Mouse (Mus musculus) neural tube, embryonic 14.5 days (tissue): ENCODE data around the gene Hnrnpl. TPM values are rescaled to one million over a fixed set of nuclear protein-coding genes. Genes with fewer than 3 reads are reported as not detected.
A peak's percentile ranks its signal among the peaks of the same experiment; 100 is the strongest.

Source experiments
- ATAC-seq: fragments of 200-750 bp; cut with Nextera tagmentation; 2 replicates; pipeline ENCODE4 v1.8.0; 2017; ENCODE audit warnings: low read depth, mild to moderate bottlenecking, moderate TSS enrichment, moderate library complexity
- H3K27ac ChIP-seq: fragments of 300-500 bp; sonication (generic); 2 replicates; pipeline ENCODE4 v1.5.1; 2014; ENCODE audit warnings: low read depth, mild to moderate bottlenecking, control low read depth, low read length, moderate library complexity, mixed read lengths
- H3K27me3 ChIP-seq: fragments of 300-500 bp; sonication (generic); 2 replicates; pipeline ENCODE4 v1.6.1; 2014; ENCODE audit warnings: low read length; ENCODE audit not compliant: control insufficient read depth, insufficient read depth
- H3K36me3 ChIP-seq: fragments of 300-500 bp; sonication (generic); 2 replicates; pipeline ENCODE4 v1.6.1; 2014; ENCODE audit warnings: low read length, mixed read lengths; ENCODE audit not compliant: control insufficient read depth, insufficient read depth
- H3K4me1 ChIP-seq: fragments of 300-500 bp; sonication (generic); 2 replicates; pipeline ENCODE4 v1.6.1; 2014; ENCODE audit warnings: low read length; ENCODE audit not compliant: control insufficient read depth, insufficient read depth
- H3K4me2 ChIP-seq: fragments of 300-500 bp; sonication (generic); 2 replicates; pipeline ENCODE4 v1.6.1; 2014; ENCODE audit warnings: mild to moderate bottlenecking, low read depth, low read length, control low read depth
- H3K4me3 ChIP-seq: fragments of 300-500 bp; sonication (generic); 2 replicates; pipeline ENCODE4 v1.5.1; 2014; ENCODE audit warnings: low read depth, low read length, control low read depth, mixed read lengths
- H3K9ac ChIP-seq: fragments of 300-500 bp; sonication (generic); replicated peaks from 2 replicates; pipeline ENCODE4 v1.6.1; 2014; ENCODE audit warnings: low read depth, mild to moderate bottlenecking, control low read depth, low read length, mixed read lengths
- H3K9me3 ChIP-seq: fragments of 300-500 bp; sonication (generic); 2 replicates; pipeline ENCODE4 v1.6.1; 2016; ENCODE audit warnings: low read length; ENCODE audit not compliant: control insufficient read depth
- WGBS: fragments of 180-500 bp; shearing (Covaris S2); extraction: QIAGEN DNeasy Blood & Tissue Kit; methylation state at CpG from one replicate; pipeline ENCODE4 v1.1.7; 2014; 5-methylcytosine and 5-hydroxymethylcytosine counted together
- polyA plus RNA-seq: library from polyadenylated mRNA; unstranded; fragments of >200 nt; fragmentation: Nextera tagmentation; extraction: Ambion mirVana; gene quantifications from 2 replicates; pipeline ENCODE4 v1.2.1, GENCODE M21; 2014

Gene Hnrnpl
- polyA plus RNA-seq, 1 experiment from 2014 or later, result 160 TPM

DNA sequence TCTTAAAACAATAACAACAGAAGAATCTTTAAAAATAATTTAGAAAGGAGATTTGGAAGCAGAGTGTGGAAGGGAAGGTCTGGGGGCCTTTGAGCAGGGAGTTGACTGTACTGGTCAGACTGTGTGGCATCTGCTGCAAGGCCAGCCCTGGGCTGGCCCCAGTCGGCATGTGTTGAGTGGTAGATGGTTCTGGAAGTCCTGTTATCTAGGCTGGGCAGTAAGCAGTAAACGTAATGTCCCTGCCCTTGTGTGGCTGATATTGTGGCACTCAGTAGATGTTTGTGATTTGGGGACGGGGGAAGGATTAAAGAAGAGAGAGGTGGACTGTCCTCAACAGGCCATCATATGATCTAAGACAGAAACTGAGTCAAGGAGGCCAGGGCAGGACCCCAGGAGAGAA, 38.0 kb upstream of the Hnrnpl start:
- Histone ChIP-seq H3K4me3 (no peak overlapping the region), H3K4me1 (peaks cover 13% of the 10 kb centered on the region), H3K4me2 (no peak overlapping the region), H3K27me3 (no peaks in the 10 kb centered on the region), H3K36me3 (peaks cover 4% of the 10 kb centered on the region), H3K27ac (no peak overlapping the region), H3K9me3 (no peaks in the 10 kb centered on the region), H3K9ac (no peak overlapping the region)
- no peak for ATAC-seq
- WGBS, result 96% methylated on average over 3 of the region's 3 CpGs

DNA sequence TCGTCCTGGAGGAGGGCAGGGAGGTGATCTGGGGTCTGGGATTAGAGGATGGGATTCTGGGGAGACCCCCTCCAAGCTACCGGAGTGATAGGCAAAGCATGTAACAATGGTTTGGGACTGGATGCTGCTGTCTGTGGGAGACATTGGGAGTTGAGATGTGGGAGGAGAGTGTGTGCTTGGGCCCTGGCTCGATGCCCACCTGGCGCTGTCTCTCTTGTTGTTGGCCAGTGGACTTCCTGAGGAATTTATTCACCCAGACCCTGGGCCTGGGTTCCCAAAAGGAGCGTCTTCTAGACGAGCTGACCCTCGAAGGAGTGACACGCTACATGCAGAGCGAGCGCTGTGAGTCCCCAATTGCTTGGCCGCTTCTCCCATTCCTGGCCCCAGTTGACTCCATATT, 36.5 kb upstream of the Hnrnpl start:
- H3K27ac ChIP-seq, result no peak overlapping the region
- no peak for ATAC-seq
- 94% methylated on average over 11 of the region's 11 CpGs for WGBS
- no peaks in the 10 kb centered on the region for H3K27me3 ChIP-seq
- no peak overlapping the region for H3K4me2 ChIP-seq
- H3K36me3 ChIP-seq, result peaks cover 4% of the 10 kb centered on the region
- no peak overlapping the region for H3K9ac ChIP-seq
- H3K4me1 ChIP-seq, result peaks cover 9% of the 10 kb centered on the region
- H3K4me3 ChIP-seq, result no peak overlapping the region
- H3K9me3 ChIP-seq, result no peaks in the 10 kb centered on the region

DNA sequence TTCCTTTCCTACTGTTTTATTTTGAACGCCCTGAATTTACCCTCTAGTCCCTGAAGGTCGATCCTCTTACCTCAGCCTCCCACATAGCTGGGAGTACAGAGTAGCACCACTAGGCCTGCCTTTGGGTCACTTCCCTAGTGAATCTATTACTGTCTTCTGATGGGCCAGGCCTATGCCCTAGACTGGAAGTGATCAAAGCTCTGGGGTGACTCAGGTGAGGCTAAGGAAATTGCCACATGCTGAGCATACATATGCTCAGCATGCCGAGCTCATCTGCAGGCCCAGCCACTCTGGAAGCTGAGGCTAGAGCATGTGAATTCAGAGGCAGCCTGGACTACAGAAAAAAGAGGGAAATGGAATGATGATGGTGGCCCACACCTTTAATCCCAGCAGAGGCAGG, 35.2 kb upstream of the Hnrnpl start:
- Histone ChIP-seq H3K27ac (no peak overlapping the region), H3K27me3 (no peaks in the 10 kb centered on the region), H3K36me3 (peaks cover 4% of the 10 kb centered on the region), H3K9me3 (no peaks in the 10 kb centered on the region), H3K4me1 (no peaks in the 10 kb centered on the region), H3K9ac (no peak overlapping the region), H3K4me2 (no peak overlapping the region), H3K4me3 (no peak overlapping the region)
- WGBS, result 79% methylated on average over 3 of the region's 3 CpGs
- no peak for ATAC-seq

DNA sequence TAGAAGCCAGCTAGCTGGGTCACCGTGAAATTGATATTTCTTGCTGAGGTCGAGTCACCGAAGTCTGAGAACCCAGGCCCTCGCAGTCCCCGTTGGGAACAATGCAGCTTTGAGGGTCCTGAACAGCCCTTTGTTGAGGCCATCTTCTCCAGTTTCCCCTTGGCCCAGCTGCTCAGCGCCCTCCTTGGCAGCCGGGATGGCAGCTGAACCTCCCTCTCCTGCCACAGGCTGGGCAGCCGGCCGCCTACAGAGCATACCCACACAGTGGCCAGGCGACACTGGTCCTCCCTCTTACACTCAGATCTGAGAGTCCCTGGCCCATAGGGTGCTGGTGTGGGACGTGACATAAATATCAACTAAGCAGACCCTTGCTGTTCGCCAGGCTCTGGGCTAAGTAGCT, 34.2 kb upstream of the Hnrnpl start:
- Histone ChIP-seq H3K4me2 (no peak overlapping the region), H3K9me3 (no peaks in the 10 kb centered on the region), H3K9ac (no peak overlapping the region), H3K36me3 (peaks cover 4% of the 10 kb centered on the region), H3K4me1 (no peaks in the 10 kb centered on the region), H3K4me3 (no peak overlapping the region), H3K27ac (peak overlapping the region; percentile 34), H3K27me3 (no peaks in the 10 kb centered on the region)
- ATAC-seq, result 0 out of 2 replicates have a peak, but pooled peaks have one; percentile 28
- 40% methylated on average over 12 of the region's 12 CpGs for WGBS

DNA sequence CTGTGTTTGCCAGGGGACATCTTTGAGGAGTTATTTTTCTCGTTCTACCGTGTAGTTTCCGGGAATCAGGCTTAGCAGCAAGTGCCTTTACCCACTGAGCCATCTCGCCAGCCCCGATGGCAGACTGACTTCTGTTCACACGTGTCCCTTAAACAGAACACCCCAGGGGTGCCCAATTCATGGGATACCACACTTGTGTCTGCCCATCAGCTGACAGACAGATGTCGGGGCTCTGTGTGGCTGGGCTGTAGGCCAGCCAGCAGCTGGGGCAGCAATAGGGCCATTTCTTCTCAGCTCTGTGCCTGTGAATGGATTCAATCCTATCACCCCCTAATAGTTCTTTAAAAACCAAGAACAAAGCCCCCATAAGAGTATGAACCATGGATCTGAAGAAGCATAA, 33.2 kb upstream of the Hnrnpl start:
- Histone ChIP-seq H3K4me3 (no peak overlapping the region), H3K36me3 (peaks cover 4% of the 10 kb centered on the region), H3K4me1 (no peaks in the 10 kb centered on the region), H3K27ac (no peak overlapping the region), H3K4me2 (no peak overlapping the region), H3K27me3 (no peaks in the 10 kb centered on the region), H3K9ac (no peak overlapping the region), H3K9me3 (no peaks in the 10 kb centered on the region)
- 79% methylated on average over 7 of the region's 7 CpGs for WGBS
- ATAC-seq, result peak; percentile 47; the same call in 1 of the 2 replicates

DNA sequence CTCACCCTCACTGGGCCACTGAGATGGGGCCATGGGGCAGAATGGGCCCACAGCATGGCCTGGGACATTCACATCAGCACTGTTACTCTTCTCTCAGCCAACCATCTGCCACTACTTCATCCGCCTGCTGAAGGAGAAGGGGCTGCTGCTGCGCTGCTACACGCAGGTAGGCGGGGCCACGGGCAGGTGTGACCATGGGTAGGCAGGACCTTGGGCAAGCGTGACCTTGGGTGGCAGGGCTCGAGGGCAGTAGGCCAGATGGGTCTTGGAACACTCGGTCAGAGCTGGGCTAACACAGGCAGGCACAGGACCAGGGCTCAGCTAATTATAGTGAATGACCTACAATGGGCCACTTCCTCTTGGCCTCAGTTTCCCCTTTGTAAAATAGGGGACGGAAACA, 29.5 kb upstream of the Hnrnpl start:
- WGBS, result 87% methylated on average over 9 of the region's 9 CpGs
- Histone ChIP-seq H3K9me3 (no peaks in the 10 kb centered on the region), H3K36me3 (no peaks in the 10 kb centered on the region; the same call in 1 of the 2 replicates), H3K4me1 (no peaks in the 10 kb centered on the region; the same call in 1 of the 2 replicates), H3K9ac (no peak overlapping the region), H3K27ac (no peak overlapping the region), H3K4me3 (no peak overlapping the region), H3K27me3 (no peaks in the 10 kb centered on the region), H3K4me2 (no peak overlapping the region)
- no peak for ATAC-seq

DNA sequence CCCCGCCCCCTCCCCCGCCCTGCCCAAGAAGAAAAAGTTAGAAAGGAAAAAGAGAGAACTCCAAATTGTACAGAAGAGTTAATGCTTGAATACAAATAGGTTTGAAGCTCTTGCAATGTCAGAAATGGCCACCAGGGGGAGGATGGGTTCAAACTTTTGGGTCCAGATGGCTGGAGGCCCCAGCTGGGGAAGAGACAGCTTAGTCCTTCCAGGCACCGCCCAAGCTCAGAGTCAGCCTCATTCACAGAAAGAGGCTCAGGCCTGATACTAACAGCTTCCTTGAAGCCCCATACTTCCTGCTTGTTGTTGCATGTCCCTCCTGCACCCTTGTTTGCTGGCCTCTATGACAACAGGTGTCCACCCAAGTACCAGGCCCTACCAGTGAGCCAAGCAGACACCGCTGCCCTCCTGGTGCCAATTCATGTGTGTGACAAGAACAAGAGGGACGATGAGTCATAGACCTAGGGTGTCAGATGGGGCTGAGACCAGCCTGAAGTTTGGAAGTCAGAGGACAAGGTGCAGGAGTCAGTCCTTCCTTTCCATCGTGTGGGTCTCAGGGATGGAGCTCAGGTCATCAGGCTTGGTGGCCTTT, 28.2 kb upstream of the Hnrnpl start:
- H3K9me3 ChIP-seq, result no peaks in the 10 kb centered on the region
- no peak overlapping the region for H3K4me2 ChIP-seq
- peak; percentile 50; the same call in 1 of the 2 replicates for ATAC-seq
- no peaks in the 10 kb centered on the region for H3K27me3 ChIP-seq
- no peak overlapping the region for H3K27ac ChIP-seq
- whole genome bisulfite sequencing, result 46% methylated on average over 6 of the region's 6 CpGs
- H3K9ac ChIP-seq, result no peak overlapping the region
- H3K36me3 ChIP-seq, result no peaks in the 10 kb centered on the region
- H3K4me1 ChIP-seq, result no peaks in the 10 kb centered on the region; the same call in 1 of the 2 replicates
- H3K4me3 ChIP-seq, result no peak overlapping the region

DNA sequence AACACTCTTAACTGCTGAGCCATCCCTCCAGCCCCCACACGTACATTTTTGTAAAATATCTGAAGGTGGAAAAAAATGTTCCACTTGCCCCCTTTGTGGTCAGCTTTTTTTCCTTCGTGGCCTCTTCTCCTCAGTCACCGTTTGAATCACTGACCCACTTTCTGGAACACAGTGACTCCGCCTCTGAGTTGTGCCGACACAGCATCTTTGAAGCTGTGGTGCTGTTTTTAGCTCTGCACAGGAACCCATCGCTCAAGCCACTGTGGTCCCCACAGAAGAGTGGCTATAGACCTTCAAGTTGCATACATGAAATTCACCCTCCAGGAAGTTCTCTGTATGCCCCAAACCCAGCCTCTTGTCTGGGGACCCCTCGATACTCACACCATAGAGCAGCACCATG, 27.5 kb upstream of the Hnrnpl start:
- no peak for ATAC-seq
- no peaks in the 10 kb centered on the region; the same call in 1 of the 2 replicates for H3K4me1 ChIP-seq
- no peak overlapping the region for H3K4me3 ChIP-seq
- no peak overlapping the region for H3K27ac ChIP-seq
- H3K27me3 ChIP-seq, result no peaks in the 10 kb centered on the region
- H3K9me3 ChIP-seq, result no peaks in the 10 kb centered on the region
- WGBS, result 83% methylated on average over 7 of the region's 7 CpGs
- 0 out of 2 replicates have a peak, but pooled peaks cover 4% of the 10 kb centered on the region for H3K36me3 ChIP-seq
- no peak overlapping the region for H3K4me2 ChIP-seq
- H3K9ac ChIP-seq, result no peak overlapping the region

DNA sequence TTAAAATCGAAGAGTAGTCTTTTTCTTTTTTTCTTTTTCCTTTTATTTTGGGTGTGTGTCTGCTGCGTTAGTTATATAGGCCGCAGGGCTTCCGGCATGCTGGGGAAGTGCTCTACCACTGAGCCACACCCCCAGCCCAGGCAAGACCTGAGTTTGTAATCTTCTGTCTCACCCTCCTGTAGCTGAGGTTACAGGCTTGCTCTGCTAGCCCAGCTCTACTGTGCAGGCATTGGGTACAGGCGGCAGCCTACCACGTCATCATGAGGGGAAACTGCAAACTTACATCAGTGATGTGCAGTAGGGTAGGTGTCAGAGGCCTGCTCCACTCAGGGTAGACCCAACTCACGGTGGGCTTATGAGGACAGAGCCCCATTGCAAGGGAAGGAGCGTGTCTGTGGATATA, 27.1 kb upstream of the Hnrnpl start:
- 93% methylated on average over 8 of the region's 8 CpGs for WGBS
- no peaks in the 10 kb centered on the region; the same call in 1 of the 2 replicates for H3K4me1 ChIP-seq
- no peaks in the 10 kb centered on the region for H3K27me3 ChIP-seq
- no peak overlapping the region for H3K4me2 ChIP-seq
- H3K9me3 ChIP-seq, result no peaks in the 10 kb centered on the region
- 0 out of 2 replicates have a peak, but pooled peaks cover 4% of the 10 kb centered on the region for H3K36me3 ChIP-seq
- ATAC-seq, result no peak
- H3K27ac ChIP-seq, result no peak overlapping the region
- H3K9ac ChIP-seq, result no peak overlapping the region
- H3K4me3 ChIP-seq, result no peak overlapping the region
